Mouse (Mus musculus): ENCODE results near the gene Creb3.

DNA sequence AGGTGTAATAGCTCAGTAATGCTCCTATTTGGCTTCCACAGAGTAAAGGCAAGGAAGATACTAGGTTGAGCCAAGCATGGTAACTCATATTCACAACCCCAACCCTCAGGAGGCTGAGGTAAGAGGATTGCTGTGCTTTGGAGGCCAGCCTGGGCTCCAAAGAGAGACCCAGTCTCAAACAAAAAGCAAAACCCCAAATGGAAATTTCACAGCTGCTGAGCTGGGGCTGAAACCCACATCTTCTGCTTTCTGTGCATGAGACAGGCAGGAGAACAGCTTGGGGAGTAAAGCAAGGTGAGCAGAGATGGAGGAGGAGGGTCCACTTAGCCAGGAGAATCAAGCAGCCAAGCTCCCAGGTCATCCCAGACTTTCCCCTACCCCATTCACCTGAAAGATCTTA is 8.2 kb upstream of the Creb3 start:
- TF ChIP-seq CTCF (IDR thresholded peaks at IDR 0.05; ENCODE audit: low read depth) (no peak), EP300 (optimal IDR thresholded peaks at IDR 0.05) (no peak)

Data from stomach, postnatal 0 days (tissue).